In the genomic region with DNA sequence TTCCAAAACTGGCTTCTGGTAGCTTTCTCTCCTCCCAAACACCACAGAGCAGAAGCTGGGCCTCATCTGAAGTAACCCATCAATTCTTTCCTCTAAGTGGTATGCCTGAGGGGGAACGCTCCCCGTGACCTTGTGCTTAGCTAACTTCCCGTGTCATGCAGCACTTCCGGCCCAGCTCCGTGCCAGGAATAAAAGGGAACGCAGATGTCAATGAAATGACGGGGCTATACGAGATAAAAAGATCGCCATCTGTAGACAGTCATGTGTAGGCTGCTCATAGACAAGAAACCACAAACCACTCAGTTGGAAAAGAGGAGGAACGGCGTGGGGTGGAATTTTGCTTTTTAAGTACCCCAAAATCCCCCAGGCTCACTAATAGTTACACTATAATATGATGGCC, we compare ENCODE assay signal across 7 mouse cellular contexts.
A peak's percentile ranks its signal among the peaks of the same experiment; 100 is the strongest.
DNase-seq lines count a peak whose midpoint lies in the region; ATAC-seq lines count a peak whose summit lies in the region.

No protein-coding gene starts in this region.

- DNase-seq in CD4-positive helper T cell, adult 2 months (ENCODE audit: low read depth, low spot score) = peak; percentile 77
- DNase-seq in ovary, postnatal 10 days (ENCODE audit: low spot score) = no peak
- no peak for DNase-seq in urinary bladder, adult 2 months (ENCODE audit: low spot score)
- DNase-seq in gastrocnemius, adult 8-10 months (ENCODE audit: low spot score in 2 of 2) = no peak

- H3K27me3 ChIP-seq in heart, embryonic 15.5 days = no peaks in the 10 kb centered on the region
- H3K27me3 ChIP-seq in liver, embryonic 15.5 days = no peaks in the 10 kb centered on the region

- peak overlapping the region; percentile 59 for H3K27ac ChIP-seq in heart, embryonic 15.5 days
- no peak overlapping the region for H3K27ac ChIP-seq in liver, embryonic 15.5 days (replicated peaks)

- H3K4me1 ChIP-seq in heart, embryonic 15.5 days (replicated peaks) = peaks cover 35% of the 10 kb centered on the region
- H3K4me1 ChIP-seq in liver, embryonic 15.5 days (replicated peaks) = peaks cover 8% of the 10 kb centered on the region; the same call in 1 of the 2 replicates

- ATAC-seq in CD4-positive, CD25-positive, alpha-beta regulatory T cell, adult 4 months = peak; percentile 58
- ATAC-seq in heart, embryonic 15.5 days (replicated peaks; ENCODE audit: insufficient number of reproducible peaks, insufficient read depth, low FRiP score, low read depth) = no peak
- no peak for ATAC-seq in liver, embryonic 15.5 days (ENCODE audit: insufficient read depth)

- no peaks in the 10 kb centered on the region for H3K9me3 ChIP-seq in heart, embryonic 15.5 days (replicated peaks)
- 0 out of 2 replicates have a peak, but pooled peaks cover 2% of the 10 kb centered on the region for H3K9me3 ChIP-seq in liver, embryonic 15.5 days (replicated peaks)

- 31% methylated on average over 11 of the region's 11 CpGs for WGBS in heart, embryonic 15.5 days
- 19% methylated on average over 11 of the region's 11 CpGs for WGBS in liver, embryonic 15.5 days (ENCODE audit: insufficient replicate concordance)

- H3K36me3 ChIP-seq in heart, embryonic 15.5 days = no peaks in the 10 kb centered on the region
- H3K36me3 ChIP-seq in liver, embryonic 15.5 days (replicated peaks) = peaks cover 6% of the 10 kb centered on the region; the same call in 1 of the 2 replicates

- peak overlapping the region; percentile 9; the same call in 1 of the 2 replicates for H3K4me2 ChIP-seq in heart, embryonic 15.5 days
- 0 out of 2 replicates have a peak overlapping the region, but pooled peaks have one; percentile 13 for H3K4me2 ChIP-seq in liver, embryonic 15.5 days

- no peak overlapping the region for H3K9ac ChIP-seq in heart, embryonic 15.5 days
- no peak overlapping the region for H3K9ac ChIP-seq in liver, embryonic 15.5 days

- H3K4me3 ChIP-seq in heart, embryonic 15.5 days = no peak overlapping the region
- H3K4me3 ChIP-seq in liver, embryonic 15.5 days (replicated peaks) = no peak overlapping the region
